Mouse (Mus musculus): ENCODE measurements around the gene Ctnnb1. TPM values are rescaled to one million over a fixed set of nuclear protein-coding genes. Genes with fewer than 3 reads are reported as not detected.

Ctnnb1 gene
- 88.4 and 97.2 TPM in 2 replicates for polyA plus RNA-seq (2012; rRNA removed; ENCODE audit: low replicate concordance)

DNA sequence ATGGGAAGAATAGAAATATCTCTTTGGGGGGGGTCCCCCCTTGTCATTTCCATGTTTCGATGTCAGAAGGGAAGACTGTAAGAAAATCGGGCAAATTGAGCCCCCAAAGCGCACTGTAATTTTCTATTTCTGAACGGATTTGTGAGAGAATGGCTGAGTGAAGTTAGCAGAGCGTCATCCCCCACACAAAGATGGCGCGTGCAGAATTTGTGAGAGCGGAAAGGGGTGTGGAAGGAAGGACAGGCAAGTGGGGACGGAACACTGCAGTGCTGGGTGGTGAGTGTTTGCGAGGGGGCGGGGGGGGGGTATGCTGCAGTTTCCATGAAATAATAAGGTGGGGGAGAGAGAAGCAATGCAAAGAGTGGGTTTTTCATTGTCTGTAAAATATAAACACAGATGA, at the start of gene Ctnnb1:
Ctnnb1 (plus strand) TSS at position 136 of the 400 bp plus-strand sequence.

Measured in duodenum, adult 2 months (tissue).